Mouse (Mus musculus) right cerebral cortex, postnatal 10 days (tissue): Measurements from ENCODE around the gene Tmem192.
A peak's percentile ranks its signal among the peaks of the same experiment; 100 is the strongest.

Experiments
- DNase-seq, 2 experiments: peaks; one replicate each; pipeline ENCODE4 v3.0.0; 2021; ENCODE audit warnings: low spot score in 2 of 2

Tmem192 gene

DNA sequence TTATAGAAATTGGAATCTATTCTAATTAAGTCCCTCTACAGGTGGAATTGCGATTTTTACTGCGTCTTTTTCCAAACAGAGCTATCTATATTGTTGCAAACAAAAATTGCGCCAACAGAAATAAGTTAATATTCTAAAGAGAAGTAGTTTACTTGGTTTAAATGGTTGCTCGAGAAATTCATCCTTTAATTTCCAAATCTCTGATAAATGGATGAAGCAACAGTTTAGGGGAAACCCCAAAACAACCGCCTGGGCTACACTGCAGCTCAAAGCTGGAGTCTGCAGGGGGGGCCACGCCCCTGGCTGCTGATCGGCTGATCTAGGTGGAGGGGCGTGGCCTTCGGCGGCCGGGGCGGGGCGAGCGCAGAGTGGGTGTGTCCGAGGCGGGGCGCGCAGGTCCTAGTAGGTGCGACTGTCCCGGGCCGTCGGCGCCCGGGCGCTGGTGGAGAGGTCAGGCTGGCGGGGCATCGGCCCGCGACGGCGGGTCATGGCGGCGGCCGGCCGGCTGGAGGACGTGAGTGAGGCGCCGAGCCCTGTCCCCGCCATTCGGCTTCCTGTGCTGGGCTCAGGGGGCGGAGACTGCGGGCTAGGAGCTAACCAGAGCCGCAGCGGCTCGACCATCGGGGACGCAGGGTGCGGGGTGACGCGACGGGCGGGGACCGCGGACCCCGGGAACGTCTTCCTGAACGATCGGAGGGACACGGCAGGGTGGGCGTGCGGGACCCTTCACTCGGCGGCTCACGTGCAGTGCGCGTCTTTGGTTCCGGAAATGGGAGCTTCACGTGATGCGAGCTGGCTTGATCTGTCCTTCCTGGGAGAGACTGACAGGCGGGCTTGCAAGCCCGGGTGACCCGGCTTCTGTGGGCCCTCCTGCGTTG lies at the start of gene Tmem192:
TSS of gene Tmem192 (plus strand) at position 366 of the 878 bp plus-strand sequence.
- peak; percentile 94 for DNase-seq

DNA sequence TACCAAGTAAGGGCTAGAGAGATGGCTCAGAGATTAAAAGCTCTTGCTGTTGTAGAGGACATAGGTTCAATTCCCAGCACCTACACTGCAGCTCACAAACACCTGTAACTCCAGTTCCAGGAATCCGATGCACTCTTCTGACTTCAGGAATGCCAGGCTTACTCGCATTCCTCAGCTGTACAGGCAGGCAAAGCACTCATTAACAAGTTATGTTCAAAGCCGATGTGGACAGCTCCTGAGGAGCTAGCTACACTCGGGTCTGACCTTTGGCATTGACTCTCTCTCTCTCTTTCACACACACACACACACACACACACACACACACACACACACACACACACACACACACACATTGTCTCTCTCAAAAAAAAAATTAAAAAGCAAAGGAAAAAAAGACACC lies 48.3 kb upstream of the Tmem192 start:
- DNase-seq: no peak

DNA sequence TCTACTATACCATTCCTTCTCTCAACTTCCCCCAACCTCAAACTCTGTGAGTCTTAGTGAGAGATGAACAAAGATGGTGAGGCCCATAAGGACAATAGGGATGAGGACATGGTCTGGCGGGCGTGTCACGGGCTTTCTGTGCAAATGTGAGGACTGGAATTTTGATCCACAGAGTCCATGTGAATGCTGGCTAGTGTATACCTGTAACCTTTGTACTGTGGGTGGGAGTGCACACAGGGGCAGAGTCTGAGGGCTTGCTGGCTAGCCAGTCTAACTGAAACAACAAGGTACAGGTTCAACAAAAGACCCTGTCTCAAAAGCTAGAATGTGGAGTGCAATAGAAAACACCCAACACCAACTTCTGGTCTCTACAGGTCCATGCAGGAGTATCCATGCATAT lies 46.3 kb upstream of the Tmem192 start:
- no peak for DNase-seq

DNA sequence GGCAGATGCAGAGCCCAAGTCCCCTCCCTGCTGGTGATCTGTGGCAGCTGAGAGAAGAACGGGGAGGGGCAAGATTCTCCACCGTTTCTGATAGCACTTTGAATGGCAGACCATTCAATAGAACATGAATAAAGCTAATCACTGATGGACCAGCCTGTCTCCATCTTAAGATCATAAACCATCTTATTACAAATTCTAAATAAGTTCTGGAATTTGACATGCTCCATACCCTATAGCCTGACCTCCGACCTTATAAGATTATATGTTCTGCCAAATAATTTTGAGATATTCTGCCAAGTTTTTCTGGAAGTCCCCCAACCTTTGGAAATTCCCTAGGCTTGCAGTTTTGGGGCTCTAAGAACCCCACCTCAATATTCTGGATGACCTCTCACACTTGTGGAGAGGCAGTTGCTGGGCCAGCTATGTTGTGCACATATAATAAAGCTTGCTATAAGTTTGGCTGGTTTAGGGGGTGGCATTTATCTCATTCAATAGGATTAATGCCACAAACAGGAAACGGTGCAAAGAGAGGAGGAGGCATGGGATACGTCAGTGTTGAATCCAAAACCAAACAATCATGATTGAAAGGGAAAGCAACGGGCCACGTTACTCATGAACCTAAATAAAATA lies 45.3 kb upstream of the Tmem192 start:
- DNase-seq: no peak

DNA sequence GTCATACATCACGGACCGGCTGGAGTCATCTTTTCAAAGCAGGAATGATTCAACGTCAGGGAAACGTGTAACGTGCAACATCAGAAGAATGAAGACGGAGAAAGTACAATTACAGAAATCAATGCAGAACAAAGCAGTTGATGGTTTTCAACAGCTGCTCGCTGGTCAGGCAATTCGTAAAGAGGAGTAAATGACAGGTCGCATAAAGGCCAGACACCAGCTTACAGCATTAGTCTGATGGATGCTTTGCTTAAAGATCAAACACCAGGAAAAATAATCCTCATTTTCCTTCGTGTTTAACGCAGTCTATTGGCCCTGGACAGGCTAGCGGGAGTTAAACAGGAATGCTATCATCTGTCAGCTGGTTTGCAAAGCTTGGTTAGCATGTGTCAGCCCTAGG lies 44.8 kb upstream of the Tmem192 start:
- DNase-seq: no peak

DNA sequence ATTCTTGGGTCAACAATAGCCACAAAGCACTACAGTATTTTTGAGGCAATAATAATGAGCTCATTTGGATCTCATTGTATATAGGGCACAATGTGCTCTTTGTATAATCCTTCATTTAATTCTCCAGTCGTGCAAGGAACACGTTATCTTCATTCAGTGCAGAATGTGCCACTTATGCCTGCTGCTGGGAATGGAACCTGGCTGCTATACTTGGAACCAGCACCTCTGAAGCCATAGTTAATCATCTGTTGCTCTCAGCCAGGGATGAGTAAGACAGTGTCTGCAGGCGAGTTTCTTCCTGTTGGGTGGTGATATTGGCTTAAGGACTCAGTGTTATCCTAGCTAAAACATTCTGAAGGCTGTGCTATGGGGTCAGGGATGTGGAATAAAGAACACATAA lies 43.2 kb upstream of the Tmem192 start:
- DNase-seq: no peak

DNA sequence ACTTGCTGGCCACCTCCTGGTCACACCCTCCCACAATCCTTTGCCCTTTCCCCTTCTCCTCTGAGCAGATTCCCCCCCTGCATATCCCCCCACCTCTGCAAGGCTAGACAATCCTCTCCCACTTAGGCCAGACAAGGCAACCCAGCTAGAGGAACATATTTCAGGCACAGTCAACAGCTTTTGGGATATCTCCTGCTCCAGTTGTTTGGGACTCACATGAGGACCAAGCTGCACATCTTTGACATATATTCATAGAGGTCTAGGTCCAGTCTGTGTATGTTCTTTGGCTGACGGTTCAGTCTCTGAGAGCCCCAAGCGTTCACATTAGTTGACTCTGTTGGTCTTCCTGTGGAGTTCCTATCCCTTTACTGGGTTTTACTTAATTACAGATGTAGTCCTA lies 37.0 kb upstream of the Tmem192 start:
- no peak for DNase-seq

DNA sequence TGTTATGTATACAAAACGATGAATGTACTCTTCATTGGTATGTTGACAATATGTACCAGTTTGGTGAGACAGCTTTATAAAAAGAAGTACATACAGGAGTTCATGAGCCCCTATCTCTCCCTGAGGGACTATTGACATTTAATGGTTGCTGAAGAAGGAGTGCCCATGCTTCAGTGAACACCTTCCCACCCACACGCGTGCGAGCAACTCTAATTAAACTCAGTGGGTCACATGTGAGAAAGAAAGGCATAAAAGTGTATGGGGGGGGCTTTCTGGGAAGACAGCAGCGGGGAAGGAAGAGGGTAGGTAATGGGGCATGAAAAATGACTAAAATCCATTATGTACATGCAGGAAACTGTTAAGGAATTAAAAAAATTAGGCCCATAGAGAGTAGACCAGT lies 30.2 kb upstream of the Tmem192 start:
- DNase-seq: no peak

DNA sequence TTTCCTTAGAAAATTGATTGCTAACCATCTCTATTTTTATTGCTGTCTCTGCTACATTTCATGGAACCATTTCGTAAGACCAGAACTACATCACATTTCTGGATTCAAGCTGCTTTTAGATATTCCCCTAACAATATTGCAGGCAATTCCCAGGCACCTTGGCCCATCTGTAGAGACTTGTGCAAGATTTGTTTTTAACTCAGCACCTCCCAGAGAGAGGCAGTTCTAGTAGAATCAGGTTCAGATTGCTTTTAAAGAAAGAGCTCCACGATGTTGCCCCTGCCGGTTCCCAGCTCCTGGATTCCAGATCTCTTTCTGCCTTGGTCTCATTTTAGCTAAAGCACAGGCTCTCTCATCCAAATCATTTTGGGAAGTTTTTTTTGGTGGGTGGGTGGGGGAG lies 23.7 kb upstream of the Tmem192 start:
- DNase-seq: peak in 1 of 2 experiments; percentile 48

DNA sequence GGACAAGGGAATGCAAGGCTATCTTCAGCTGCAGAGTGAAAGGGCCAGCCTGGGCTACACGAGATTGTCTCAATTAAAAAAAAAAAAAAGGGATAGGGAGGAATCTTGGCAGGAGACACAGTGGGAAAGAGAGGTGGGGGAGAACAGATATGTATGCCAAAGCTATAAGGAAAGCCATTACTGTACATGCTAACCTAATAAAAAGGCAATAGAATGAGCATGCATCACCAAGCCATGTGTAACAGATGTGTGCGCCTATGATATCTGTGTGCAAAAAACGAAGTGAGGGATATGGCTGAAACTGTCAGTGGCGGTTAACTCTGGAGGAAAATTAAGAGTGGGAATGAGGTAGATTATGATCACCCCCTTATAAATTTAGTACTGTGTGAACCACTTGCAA lies 21.2 kb upstream of the Tmem192 start:
- no peak for DNase-seq

DNA sequence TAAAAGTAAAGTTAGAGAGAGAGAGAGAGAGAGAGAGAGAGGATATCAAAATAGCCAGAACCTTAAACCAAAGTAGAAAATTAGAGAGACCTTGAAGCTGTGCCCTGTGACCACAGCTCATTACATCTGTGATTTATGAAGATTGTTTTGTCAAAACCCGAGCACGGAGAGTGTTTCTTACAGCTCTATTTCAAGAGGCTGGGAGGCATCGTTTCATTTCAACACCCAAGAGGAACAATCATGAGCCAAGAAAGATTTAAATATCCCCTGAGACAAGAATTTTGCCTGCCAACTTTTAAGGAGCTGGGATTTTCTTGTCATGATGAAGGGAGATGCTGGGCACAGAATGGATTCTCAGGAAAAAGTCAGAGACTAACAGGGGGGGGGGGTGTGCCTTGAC lies 20.6 kb upstream of the Tmem192 start:
- peak; percentile 40 to 64 for DNase-seq

DNA sequence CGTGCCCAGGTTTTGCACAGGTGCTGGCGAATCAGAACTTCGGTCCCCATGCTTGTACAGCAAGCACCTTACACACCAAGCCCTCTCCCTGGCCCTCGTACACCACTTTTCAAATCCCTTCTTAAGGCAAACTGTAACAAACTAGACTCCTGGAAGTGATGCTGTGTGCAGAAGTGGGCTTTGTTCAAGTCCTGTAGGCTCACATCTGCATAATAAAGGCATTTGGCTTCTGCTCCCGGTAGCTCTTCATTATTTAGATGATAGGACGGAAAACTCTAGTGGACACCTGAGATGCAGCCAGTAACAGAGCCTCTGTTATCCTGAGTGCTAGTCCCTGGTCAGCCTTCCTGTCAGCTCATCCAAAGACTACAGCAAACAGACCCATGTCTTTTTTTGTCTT lies 18.0 kb upstream of the Tmem192 start:
- no peak for DNase-seq

DNA sequence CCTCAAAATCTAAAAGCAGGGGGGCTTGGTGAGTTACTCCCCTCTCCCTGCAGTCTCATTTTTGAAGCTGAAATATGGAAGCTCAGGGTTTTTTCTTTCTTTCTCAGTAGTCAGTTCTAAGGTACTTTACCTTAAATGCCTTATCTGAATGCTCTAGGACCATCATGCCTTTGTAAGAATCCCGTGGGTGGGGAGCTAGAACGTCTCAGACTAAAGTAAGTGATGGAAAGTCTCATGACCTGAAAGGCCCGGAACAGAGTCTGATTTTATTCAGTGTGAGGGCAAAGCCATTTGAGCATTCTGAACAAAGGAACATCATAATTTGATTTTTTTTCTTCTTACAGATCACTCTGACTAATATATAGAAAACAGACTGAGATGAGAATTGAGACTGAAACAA lies 12.0 kb upstream of the Tmem192 start:
- no peak for DNase-seq

DNA sequence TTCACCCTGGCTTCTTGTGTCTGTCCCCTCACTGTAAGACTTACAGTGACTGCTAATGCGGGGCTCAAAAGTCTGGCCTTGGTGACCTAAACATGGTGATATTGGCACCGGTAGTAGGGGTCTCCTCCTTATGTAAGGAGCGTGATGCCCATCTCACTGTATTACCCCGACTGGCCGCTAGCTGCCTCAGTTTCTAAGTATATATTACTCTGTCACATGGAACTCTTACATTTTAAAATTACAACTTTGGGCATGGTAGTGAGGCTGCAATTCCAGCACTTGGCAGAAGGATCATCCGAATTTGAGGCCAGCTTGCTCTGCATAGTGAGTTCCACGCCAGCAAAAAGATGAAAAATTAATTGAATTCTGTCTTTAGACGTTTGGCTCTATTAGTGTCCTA lies 6.0 kb upstream of the Tmem192 start:
- DNase-seq: no peak

DNA sequence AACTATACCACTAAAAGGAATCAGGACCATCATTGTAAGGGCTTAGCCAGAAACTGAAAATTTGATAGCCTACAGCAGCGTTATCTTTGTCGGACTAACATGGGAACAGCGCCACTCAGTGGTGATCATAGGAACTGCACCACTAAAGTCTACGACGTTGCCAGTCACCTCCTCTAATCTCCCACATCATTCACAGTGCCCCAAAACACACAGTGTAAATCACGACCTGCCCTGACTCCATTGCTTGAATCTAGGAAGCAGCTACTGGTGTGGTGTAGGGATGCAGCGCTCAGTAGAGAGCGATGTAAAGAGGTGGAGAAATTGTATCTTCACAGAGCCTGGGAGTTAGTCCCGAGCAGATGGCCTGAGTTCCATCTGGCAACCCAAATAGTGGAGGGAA lies 5.5 kb upstream of the Tmem192 start:
- DNase-seq: peak; percentile 84 to 90

DNA sequence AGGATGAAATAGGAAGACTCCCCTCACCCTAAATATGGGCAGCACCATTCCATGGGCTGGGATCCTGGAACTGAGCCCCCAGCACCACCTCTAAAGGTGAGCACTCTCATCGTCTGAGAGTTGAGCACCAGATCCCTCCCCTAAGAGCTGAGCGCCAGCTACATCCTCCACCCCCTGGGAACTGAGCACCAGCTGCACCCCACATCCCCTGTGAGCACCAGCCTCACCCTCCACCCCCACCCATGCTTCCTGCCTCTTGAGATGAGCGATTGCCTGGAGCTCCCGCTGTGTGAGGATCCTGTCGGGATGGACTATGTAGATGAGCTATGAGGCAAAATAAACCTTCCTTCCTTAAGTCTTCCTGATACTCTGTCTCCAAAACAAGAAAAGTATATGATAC lies 4.0 kb upstream of the Tmem192 start:
- DNase-seq: no peak

DNA sequence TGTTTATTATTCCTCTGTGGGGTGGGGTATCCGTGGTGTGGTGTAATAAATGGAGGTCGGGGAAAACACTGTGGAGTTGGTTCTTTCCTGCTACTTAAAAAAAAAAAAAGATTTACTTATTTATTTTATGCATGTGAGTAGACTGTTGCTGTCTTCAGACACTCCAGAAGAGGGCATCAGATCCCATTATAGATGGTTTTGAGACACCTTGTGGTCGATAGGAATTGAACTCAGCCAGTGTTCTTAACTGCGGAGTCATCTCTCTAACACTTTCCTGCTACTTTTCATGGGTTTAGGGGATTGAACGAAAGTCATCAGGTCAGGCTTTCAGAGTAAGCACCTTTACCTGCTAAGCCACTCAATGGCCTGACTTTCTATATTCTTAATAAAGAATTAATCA lies 2.2 kb upstream of the Tmem192 start:
- no peak for DNase-seq

DNA sequence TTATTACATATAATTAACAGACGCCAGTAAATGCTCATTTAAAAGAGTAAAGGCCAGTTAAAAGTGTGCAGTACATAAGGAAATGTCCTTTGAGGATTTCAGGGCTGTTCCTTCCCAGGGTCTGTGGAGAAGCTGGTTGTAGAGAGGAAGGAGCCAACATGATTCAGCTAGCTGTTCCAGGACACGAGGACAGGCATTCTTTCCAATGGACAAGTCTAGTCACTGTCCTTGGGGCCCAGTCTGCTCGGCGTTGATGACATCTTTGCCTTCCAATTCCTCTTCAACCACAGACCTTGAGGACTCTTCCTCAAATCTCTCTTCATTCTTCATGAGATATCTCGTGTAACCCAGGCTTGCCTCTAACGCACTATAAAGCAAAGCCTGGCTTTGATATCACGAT lies 1.4 kb upstream of the Tmem192 start:
- no peak for DNase-seq

DNA sequence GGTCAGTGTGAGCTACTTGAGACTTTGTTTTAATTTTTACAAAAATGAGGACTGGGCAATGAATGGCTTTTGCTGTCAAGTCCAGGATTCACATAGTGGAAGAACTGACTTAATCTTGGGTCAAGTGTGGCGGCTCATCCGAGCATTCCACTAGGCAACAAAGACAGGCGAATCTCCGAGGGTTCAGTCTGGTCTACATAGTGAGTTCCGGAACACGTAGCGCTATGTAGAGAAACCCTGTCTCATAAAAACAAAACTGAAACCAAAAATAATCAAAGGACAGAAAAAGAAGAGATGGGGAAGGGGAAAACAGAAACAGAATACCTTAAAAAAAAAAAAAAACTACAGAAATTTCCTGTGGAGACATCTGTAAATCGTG lies 555 bp upstream of the Tmem192 start:
- DNase-seq: no peak

DNA sequence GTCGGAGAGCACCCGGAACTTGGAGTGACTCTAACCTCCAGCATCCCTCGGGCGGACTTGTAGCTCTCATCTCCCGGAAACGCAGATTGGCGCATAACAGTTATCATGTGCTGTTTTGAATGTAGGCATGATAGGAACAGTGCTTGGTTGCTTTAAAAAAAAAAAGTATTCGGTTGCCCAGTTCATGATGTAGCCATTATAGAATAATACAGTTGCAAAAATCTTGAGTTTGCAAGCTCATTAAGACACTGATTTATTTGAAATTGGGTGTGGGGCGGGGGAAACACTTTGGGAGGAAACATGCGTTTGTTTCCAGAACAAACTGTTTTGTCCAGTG lies 681 bp downstream of the Tmem192 start:
- no peak for DNase-seq

DNA sequence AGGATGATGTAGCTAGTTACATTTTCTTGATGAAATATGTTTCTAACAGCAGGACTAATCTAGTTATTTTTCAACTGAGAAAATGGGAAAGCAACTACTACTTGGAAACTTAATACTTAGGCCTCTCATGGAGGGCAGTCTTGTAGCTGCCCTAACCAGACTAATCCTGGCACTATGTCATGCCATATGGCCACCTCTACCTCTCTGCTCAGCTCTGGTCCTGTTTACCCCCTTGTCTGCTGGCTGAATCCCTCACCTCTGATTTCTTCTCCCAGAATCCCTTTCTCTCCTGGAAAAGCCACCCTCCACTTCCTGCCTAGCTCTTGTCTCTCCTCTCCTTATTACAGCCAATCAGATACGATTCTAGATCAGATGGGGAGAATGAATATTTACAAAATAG lies 1.4 kb downstream of the Tmem192 start:
- no peak for DNase-seq

DNA sequence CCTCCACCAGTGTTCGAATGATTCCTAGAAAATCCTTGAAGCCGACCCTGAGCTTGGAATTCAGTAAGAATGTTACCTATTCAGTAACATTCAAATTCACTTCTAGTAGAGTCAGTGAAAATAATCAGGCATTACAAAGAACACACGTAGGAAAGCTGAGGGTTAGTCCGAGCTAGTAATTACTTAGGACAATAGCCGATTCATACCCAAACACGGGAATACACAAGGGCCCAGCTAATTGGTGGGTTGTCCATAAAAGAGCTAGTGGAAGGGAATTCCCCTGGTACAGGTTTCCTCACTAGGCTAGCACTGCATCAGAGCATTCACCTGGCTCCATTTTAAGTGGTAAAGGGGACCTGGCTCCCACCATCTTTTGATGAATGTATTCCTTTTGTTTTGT lies 5.1 kb downstream of the Tmem192 start:
- no peak for DNase-seq

DNA sequence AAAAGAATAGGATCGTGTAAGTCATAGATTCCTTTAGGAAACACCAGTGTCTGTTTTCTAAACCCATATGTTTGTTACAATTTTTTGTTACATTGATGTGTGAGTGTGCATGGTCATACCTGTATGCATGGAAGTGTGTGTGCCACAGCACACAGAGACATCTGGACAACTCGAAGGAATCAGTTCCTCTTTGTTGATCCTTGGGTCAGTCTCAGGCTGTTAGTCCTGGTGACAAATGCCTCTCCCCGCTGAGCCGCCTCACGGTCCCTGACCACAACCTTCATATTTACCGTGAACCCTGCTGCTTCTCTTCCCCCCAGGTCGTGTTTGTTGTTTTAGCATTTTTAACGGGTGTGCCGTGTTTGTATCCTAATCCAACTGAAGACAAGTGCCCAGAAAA lies 12.0 kb downstream of the Tmem192 start:
- DNase-seq: no peak

DNA sequence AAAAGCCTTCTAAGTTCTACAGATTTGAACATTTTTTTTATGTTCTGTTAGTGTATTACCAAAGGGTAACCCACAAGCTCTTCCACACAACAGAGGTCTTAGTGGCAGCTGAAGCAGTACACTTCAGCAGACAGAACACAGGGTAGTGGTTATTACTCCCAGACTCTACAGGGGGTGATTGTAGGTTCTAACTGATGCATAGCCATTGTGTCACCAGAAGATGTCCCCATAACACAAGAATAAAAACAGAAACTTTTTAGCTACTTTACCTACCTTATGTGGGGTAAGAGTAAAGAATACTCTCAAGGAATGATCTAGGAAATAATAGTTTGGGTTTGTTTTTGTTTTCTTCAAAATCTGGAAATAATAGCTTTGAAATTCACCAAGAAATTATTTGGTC lies 15.9 kb downstream of the Tmem192 start:
- DNase-seq: no peak
